19 mouse cellular contexts compared by ENCODE assay signal in genomic region chr3:144577366-144578340, GRCm38 (mm10). TPM values are rescaled to one million over a fixed set of nuclear protein-coding genes. Genes with fewer than 3 reads are reported as not detected.
DNase-seq lines count a peak whose midpoint lies in the region; ATAC-seq and TF ChIP-seq lines count a peak whose summit lies in the region.
"Had no signal": no experiment of that assay in that cellular context is flagged by ENCODE, and none has a peak within 500 bp of the region (broad histone marks: within the 10 kb centered on the region; RNA-seq: fewer than 3 reads in every experiment).

No protein-coding gene starts in this region.

- H3K4me2 ChIP-seq in intestine, postnatal 0 days (replicated peaks; ENCODE audit: low read depth), result no peak overlapping the region
- H3K4me2 ChIP-seq in forebrain, embryonic 13.5 days, result no peak overlapping the region
- H3K4me2 ChIP-seq: forebrain, embryonic 15.5 days; hindbrain, embryonic 13.5 days; stomach, embryonic 15.5 days had no signal

- H3K9me3 ChIP-seq in intestine, postnatal 0 days (ENCODE audit: control insufficient read depth), result no peaks in the 10 kb centered on the region
- no peaks in the 10 kb centered on the region for H3K9me3 ChIP-seq in forebrain, embryonic 13.5 days (replicated peaks)
- H3K9me3 ChIP-seq: forebrain, embryonic 15.5 days; hindbrain, embryonic 13.5 days; megakaryocyte, embryonic 14.5 days; stomach, embryonic 15.5 days had no signal

- no peak overlapping the region for H3K9ac ChIP-seq in intestine, postnatal 0 days (ENCODE audit: low read depth, low read length)
- no peak overlapping the region for H3K9ac ChIP-seq in forebrain, embryonic 13.5 days
- H3K9ac ChIP-seq: forebrain, embryonic 15.5 days; hindbrain, embryonic 13.5 days; stomach, embryonic 15.5 days had no signal

- intact Hi-C loops in gastrocnemius, adult 2 months (cut with DNase I), result no loop called here

- peak overlapping the region; percentile 52 for H3K4me3 ChIP-seq in gastrocnemius, adult 2 months
- H3K4me3 ChIP-seq in intestine, postnatal 0 days (ENCODE audit: low read depth, low read length), result no peak overlapping the region
- no peak overlapping the region for H3K4me3 ChIP-seq in forebrain, embryonic 13.5 days
- H3K4me3 ChIP-seq: forebrain, embryonic 15.5 days; heart, adult 2 months; hindbrain, embryonic 13.5 days; megakaryocyte, embryonic 14.5 days; stomach, embryonic 15.5 days had no signal

- 0 out of 2 replicates have a peak, but pooled peaks have one; percentile 15 for ATAC-seq in intestine, postnatal 0 days
- ATAC-seq in forebrain, embryonic 13.5 days, result no peak
- ATAC-seq: forebrain, embryonic 15.5 days; lung, postnatal 0 days had no signal

- DNase-seq in gastrocnemius, adult 2 months, result peak; percentile 38
- DNase-seq in gastrocnemius, adult 8-10 months (ENCODE audit: low spot score in 2 of 2), result no peak
- peak; percentile 41 for DNase-seq in urinary bladder, postnatal 14 days (ENCODE audit: low spot score)
- DNase-seq in urinary bladder, adult 2 months (ENCODE audit: low spot score), result no peak
- DNase-seq in thymus, adult 18-20 months, result no peak
- no peak for DNase-seq in cerebellum, postnatal 36 days
- DNase-seq: cerebellum, adult 9-11 months; embryo, embryonic 11 days; heart, adult 2 months; kidney, adult 11 months; kidney, postnatal 14 days; spleen, adult 18-20 months had no signal

- WGBS in intestine, postnatal 0 days, result 44% methylated on average over 10 of the region's 10 CpGs
- 92% methylated on average over 10 of the region's 10 CpGs for WGBS in forebrain, embryonic 13.5 days

- peak overlapping the region; percentile 82 for H3K27ac ChIP-seq in gastrocnemius, adult 2 months
- H3K27ac ChIP-seq in intestine, postnatal 0 days (ENCODE audit: low read depth, low read length), result no peak overlapping the region
- no peak overlapping the region for H3K27ac ChIP-seq in forebrain, embryonic 13.5 days
- H3K27ac ChIP-seq: forebrain, embryonic 15.5 days; heart, adult 2 months; hindbrain, embryonic 13.5 days; stomach, embryonic 15.5 days had no signal

- H3K27me3 ChIP-seq in intestine, postnatal 0 days (replicated peaks; ENCODE audit: control insufficient read depth, insufficient read depth, low read length), result no peaks in the 10 kb centered on the region
- no peaks in the 10 kb centered on the region for H3K27me3 ChIP-seq in forebrain, embryonic 13.5 days
- H3K27me3 ChIP-seq: forebrain, embryonic 15.5 days; hindbrain, embryonic 13.5 days; megakaryocyte, embryonic 14.5 days; stomach, embryonic 15.5 days had no signal

- TF ChIP-seq CTCF in gastrocnemius, adult 2 months (IDR thresholded peaks at IDR 0.05), result no peak
- TF ChIP-seq CTCF in intestine, postnatal 0 days (IDR thresholded peaks at IDR 0.05; ENCODE audit: low read depth), result no peak

- peaks cover 10% of the 10 kb centered on the region for H3K4me1 ChIP-seq in intestine, postnatal 0 days (replicated peaks; ENCODE audit: control insufficient read depth, insufficient read depth, low read length)
- peaks cover 18% of the 10 kb centered on the region for H3K4me1 ChIP-seq in forebrain, embryonic 13.5 days

- H3K36me3 ChIP-seq in intestine, postnatal 0 days (ENCODE audit: control insufficient read depth, insufficient read depth), result peaks cover 19% of the 10 kb centered on the region
- H3K36me3 ChIP-seq in forebrain, embryonic 13.5 days (ENCODE audit: poor library complexity, severe bottlenecking), result peaks cover 69% of the 10 kb centered on the region

RNA-seq across cellular contexts. Expression of gene Selenof, which starts 7.5 kb away (rescaled TPM):
- 100 to 1,000 TPM; 115 to 122 TPM for total RNA-seq in gastrocnemius, adult 2 months (2021)
- 100 to 1,000 TPM; 107 to 127 (median 111) TPM for total RNA-seq in gastrocnemius, adult 8-10 months (2022)
- polyA plus RNA-seq in urinary bladder, adult 2 months (2012; rRNA removed), result 422 and 491 TPM in 2 replicates
- polyA plus RNA-seq in intestine, postnatal 0 days (2015; fragmentation: Nextera tagmentation; extraction: Ambion mirVana), result 504 and 571 TPM in 2 replicates
- 560 and 579 TPM in 2 replicates for polyA plus RNA-seq in forebrain, embryonic 13.5 days (2015; fragmentation: Nextera tagmentation; extraction: Ambion mirVana)

RNA-seq across cellular contexts. Expression of gene Hs2st1, which starts 7.7 kb away (rescaled TPM):
- 10 to 100 TPM; 12.8 to 14.8 TPM for total RNA-seq in gastrocnemius, adult 2 months (2021)
- 10 to 100 TPM; 10.1 to 12.8 (median 11.7) TPM for total RNA-seq in gastrocnemius, adult 8-10 months (2022)
- 9.8 and 11.5 TPM in 2 replicates for polyA plus RNA-seq in urinary bladder, adult 2 months (2012; rRNA removed)
- polyA plus RNA-seq in intestine, postnatal 0 days (2015; fragmentation: Nextera tagmentation; extraction: Ambion mirVana), result 6.1 and 6.9 TPM in 2 replicates
- 23.3 and 26.2 TPM in 2 replicates for polyA plus RNA-seq in forebrain, embryonic 13.5 days (2015; fragmentation: Nextera tagmentation; extraction: Ambion mirVana)

Comparison
In these comparisons a context has a peak if more than half of its experiments do, and no peak if none do; other contexts are left out.
1. DNase-seq: peak in gastrocnemius, adult 2 months (single experiment) and urinary bladder, postnatal 14 days (single experiment); none in gastrocnemius, adult 8-10 months (0 of 2), urinary bladder, adult 2 months (single experiment), thymus, adult 18-20 months (0 of 2) and cerebellum, postnatal 36 days (0 of 2).